Mouse (Mus musculus): ENCODE data around the gene Kcna5.

DNA sequence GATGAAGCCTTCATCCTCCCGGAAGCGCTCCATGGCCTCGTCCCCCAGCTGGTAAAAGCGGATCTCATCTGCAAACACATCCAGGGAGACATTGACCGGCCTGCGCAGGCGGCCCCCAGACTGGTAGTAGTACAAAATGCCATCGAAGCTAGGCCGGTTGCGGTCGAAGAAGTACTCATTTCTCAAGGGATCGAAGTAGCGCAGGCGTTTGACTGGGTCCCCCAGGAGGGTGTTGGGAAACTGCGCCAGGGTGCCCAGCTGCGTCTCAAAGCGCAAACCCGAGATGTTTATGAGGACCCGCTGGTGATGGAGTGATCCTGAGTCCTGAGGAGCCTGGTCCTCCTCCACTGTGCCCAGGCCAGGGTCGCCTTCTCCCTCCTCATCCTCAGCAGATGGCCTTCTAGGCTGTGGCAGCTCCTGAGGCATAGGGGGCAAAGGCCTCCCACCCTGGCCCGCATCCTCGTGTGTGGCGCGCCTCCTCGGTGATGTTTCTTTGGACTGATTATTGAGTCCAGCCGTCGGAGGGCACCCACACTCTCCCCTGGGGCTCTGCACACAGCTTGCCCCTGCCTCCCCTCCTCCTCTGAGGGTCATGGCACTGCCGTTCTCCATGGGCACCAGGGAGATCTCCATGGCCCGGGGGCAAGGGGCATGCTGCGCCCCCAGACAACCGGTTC lies 543 bp downstream of the Kcna5 start:
- TF ChIP-seq CTCF (IDR thresholded peaks at IDR 0.05; ENCODE audit: low read depth) (no peak), EP300 (IDR thresholded peaks at IDR 0.05; ENCODE audit: low read depth) (no peak)
